Mouse (Mus musculus) T-cell, adult 2 months (primary cell): ENCODE measurements at regions not wholly inside any gene's neighbourhood (a gene's known extent, or its start where the extent isn't known, plus 50 kb on each side); places are given as distances from the start of the nearest gene placed in this dataset.

Source experiments
- DNase-seq: peaks from one replicate; pipeline ENCODE4 v3.0.0; 2022; ENCODE audit warnings: low spot score

DNA sequence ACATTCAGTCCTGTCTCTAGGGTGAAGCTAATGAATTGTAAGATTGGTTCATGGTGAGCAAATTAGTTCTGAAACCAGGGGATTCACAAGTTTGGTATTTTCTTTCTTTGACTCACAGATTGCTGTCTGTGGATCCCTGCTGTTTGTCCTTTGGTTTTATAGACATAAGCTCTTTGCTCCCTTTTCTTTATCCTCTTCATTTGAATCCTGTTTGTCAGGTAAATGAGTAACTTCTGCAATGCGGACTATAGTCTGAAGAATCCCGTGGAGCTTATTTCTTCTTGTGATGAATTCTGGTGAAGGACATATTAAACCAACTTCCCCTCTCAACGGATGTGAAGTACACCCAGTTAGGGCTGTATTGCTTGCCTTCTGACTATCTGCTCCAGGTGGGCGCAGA lies 69.6 kb upstream of the Fndc3a start:
- no peak for DNase-seq

DNA sequence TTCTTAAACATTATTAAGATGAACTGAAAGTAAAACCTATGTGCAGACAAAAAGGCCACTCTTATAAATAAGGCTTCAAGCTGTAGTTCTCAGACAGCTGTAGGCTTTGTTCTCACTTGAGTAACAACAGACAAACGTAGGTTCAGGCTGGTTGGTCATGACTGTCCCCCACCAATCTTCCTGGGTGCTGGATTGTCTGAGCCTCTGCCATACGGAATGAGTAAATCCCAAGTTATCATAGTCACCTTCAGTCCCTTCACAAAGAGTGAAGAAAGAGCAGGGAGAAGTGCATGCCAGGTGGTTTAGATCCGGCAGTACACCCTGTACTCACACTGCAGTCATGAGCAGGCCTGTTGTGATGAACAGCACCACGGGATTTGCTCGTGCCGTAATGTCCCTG lies 69.0 kb upstream of the Fndc3a start:
- DNase-seq, result no peak

DNA sequence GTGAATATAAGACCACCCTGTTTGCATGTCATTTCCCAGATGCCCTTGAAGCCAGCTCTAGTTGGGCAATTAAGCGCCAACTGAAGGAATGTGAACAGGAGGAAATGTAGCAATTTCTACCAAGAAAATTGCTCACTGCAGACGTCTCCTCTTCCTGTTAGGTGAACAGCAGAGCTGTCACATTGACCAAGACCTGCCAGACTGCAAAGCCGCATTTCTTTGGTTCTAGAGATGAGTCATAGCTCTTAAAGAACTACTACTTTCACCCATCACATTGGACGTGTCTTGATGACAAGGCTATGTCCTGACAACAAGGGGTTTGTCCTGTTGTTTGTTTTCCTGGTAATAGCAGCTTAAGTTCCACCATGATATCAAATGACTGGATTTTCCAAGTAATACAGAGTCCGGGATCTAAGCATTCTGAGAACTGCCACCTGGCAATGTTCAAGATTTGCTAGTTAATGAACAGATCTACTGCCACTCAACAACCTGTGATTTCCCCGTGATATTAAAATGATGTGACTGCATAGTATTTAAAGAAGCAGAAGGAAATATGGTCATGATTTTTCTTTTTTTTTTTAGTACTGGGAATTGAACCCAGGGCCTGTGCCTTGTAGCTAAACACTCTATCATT lies 68.2 kb upstream of the Fndc3a start:
- no peak for DNase-seq

DNA sequence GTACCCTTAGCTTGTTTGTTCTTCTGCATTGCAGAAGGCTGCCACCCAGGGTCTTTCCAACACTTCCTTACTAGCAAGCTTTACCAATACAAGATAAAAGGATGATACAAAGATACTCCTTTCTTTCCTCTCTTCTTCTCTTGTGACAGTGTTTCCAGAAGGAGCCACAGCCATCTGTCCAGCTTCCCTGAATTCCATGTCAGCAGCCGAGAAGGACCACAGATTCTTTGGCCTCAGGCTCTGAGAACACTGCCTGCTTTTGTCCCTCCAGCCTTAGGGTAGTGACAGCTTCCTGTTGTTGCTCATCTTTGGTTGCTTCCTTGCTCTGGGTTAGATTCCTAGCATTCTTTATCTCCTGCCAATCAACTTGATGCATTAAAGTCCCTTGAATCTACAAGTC lies 60.4 kb upstream of the Fndc3a start:
- DNase-seq, result no peak

DNA sequence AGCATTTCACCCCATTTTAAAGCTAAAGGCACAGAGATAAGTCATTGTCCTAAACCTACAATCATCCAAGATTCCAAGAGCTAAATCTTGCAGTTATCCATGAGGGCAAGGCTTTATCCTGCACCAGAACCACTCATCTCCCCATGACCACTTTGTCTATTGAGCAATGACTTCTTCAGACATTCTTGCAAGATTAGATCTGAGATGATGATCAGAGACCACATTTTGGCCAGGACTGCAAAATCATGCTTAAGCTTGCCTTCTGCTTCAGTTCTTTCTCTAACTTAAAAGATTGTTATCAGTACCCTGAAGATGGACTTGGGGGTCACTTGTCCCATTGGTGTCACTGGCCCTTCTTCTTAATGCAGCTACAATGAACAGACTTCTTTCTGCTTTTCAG lies 50.3 kb upstream of the Fndc3a start:
- DNase-seq, result no peak
